9 mouse cellular contexts compared by ENCODE assay signal in genomic region chr7:62227727-62228126, GRCm38 (mm10).
DNase-seq lines count a peak whose midpoint lies in the region; ATAC-seq and TF ChIP-seq lines count a peak whose summit lies in the region.
"Had no signal": no experiment of that assay in that cellular context is flagged by ENCODE, and none has a peak within 500 bp of the region (broad histone marks: within the 10 kb centered on the region; RNA-seq: fewer than 3 reads in every experiment).

No protein-coding gene starts in this region.

- no peak overlapping the region for H3K4me2 ChIP-seq in hindbrain, postnatal 0 days (ENCODE audit: low read depth, low read length)
- H3K4me2 ChIP-seq in hindbrain, embryonic 13.5 days: no peak overlapping the region
- H3K4me2 ChIP-seq: stomach, embryonic 15.5 days had no signal

- TF ChIP-seq POLR2A in cerebellum, adult 2 months (IDR thresholded peaks at IDR 0.05; ENCODE audit: borderline replicate concordance, insufficient read depth, low read length): no peak

- ATAC-seq in hindbrain, postnatal 0 days: no peak
- no peak for ATAC-seq in hindbrain, embryonic 13.5 days (ENCODE audit: low FRiP score)

- DNase-seq in cerebellum, adult 2 months: peak in 1 of 2 experiments; percentile 15
- no peak for DNase-seq in cerebellum, postnatal 4 days (ENCODE audit: low spot score in 2 of 2)
- peak; percentile 64 for DNase-seq in hindbrain, postnatal 0 days (ENCODE audit: low spot score)
- peak; percentile 15 for DNase-seq in lung, postnatal 10 days
- no peak for DNase-seq in lung, adult 18-20 months
- DNase-seq in embryo, embryonic 11 days: peak; percentile 33
- DNase-seq in thymus, postnatal 14 days: no peak

- H3K27ac ChIP-seq in cerebellum, adult 2 months (ENCODE audit: insufficient read depth, low read length): no peak overlapping the region
- H3K27ac ChIP-seq in hindbrain, postnatal 0 days: no peak overlapping the region
- no peak overlapping the region for H3K27ac ChIP-seq in hindbrain, embryonic 13.5 days
- H3K27ac ChIP-seq: stomach, embryonic 15.5 days had no signal

- TF ChIP-seq CTCF in cerebellum, adult 2 months (IDR thresholded peaks at IDR 0.05; ENCODE audit: borderline replicate concordance, insufficient read depth, low read depth, low read length): peak; percentile 15; the same call in 1 of the 2 replicates
- TF ChIP-seq CTCF in hindbrain, postnatal 0 days (IDR thresholded peaks at IDR 0.05; ENCODE audit: low read depth): peak; percentile 69

- H3K9ac ChIP-seq in hindbrain, postnatal 0 days (replicated peaks; ENCODE audit: low read length): no peak overlapping the region
- no peak overlapping the region for H3K9ac ChIP-seq in hindbrain, embryonic 13.5 days
- H3K9ac ChIP-seq: stomach, embryonic 15.5 days had no signal

- no peaks in the 10 kb centered on the region for H3K9me3 ChIP-seq in hindbrain, postnatal 0 days (ENCODE audit: low read length)
- no peaks in the 10 kb centered on the region for H3K9me3 ChIP-seq in hindbrain, embryonic 13.5 days
- H3K9me3 ChIP-seq: stomach, embryonic 15.5 days had no signal

- no peaks in the 10 kb centered on the region; the same call in 1 of the 2 replicates for H3K27me3 ChIP-seq in cerebellum, adult 2 months (ENCODE audit: control insufficient read depth, insufficient read depth, low read length)
- H3K27me3 ChIP-seq in hindbrain, postnatal 0 days (ENCODE audit: insufficient read depth, low read length): no peaks in the 10 kb centered on the region
- H3K27me3 ChIP-seq in hindbrain, embryonic 13.5 days: no peaks in the 10 kb centered on the region
- H3K27me3 ChIP-seq: stomach, embryonic 15.5 days had no signal

- WGBS in cerebellum, adult 2 months: 2% methylated on average over 1 of the region's 1 CpGs
- 10% methylated on average over 1 of the region's 1 CpGs for WGBS in hindbrain, postnatal 0 days
- WGBS in hindbrain, embryonic 13.5 days: 18% methylated on average over 1 of the region's 1 CpGs

- H3K4me1 ChIP-seq in cerebellum, adult 2 months (ENCODE audit: control insufficient read depth, insufficient read depth, low read length): no peaks in the 10 kb centered on the region
- H3K4me1 ChIP-seq in hindbrain, postnatal 0 days (ENCODE audit: insufficient read depth, low read length): no peaks in the 10 kb centered on the region
- H3K4me1 ChIP-seq in hindbrain, embryonic 13.5 days (replicated peaks): peaks cover 8% of the 10 kb centered on the region; the same call in 1 of the 2 replicates
- H3K4me1 ChIP-seq: stomach, embryonic 15.5 days had no signal

- H3K4me3 ChIP-seq in cerebellum, adult 2 months (replicated peaks; ENCODE audit: insufficient read depth, low read depth, low read length): no peak overlapping the region
- H3K4me3 ChIP-seq in hindbrain, postnatal 0 days (ENCODE audit: low read length): no peak overlapping the region
- H3K4me3 ChIP-seq in hindbrain, embryonic 13.5 days: no peak overlapping the region
- H3K4me3 ChIP-seq: stomach, embryonic 15.5 days had no signal

- H3K36me3 ChIP-seq in hindbrain, postnatal 0 days (ENCODE audit: insufficient read depth, low read length): no peaks in the 10 kb centered on the region
- no peaks in the 10 kb centered on the region for H3K36me3 ChIP-seq in hindbrain, embryonic 13.5 days
- H3K36me3 ChIP-seq: stomach, embryonic 15.5 days had no signal

Comparison
In these comparisons a context has a peak if more than half of its experiments do, and no peak if none do; other contexts are left out.
1. DNase-seq: peak in hindbrain, postnatal 0 days (single experiment), lung, postnatal 10 days (single experiment) and embryo, embryonic 11 days (single experiment); none in cerebellum, postnatal 4 days (0 of 2), lung, adult 18-20 months (0 of 2) and thymus, postnatal 14 days (single experiment).